Mouse (Mus musculus): Measurements from ENCODE around the gene Thnsl2. TPM values are rescaled to one million over a fixed set of nuclear protein-coding genes. Genes with fewer than 3 reads are reported as not detected.
A peak's percentile ranks its signal among the peaks of the same experiment; 100 is the strongest.

Gene Thnsl2
- polyA plus RNA-seq, 1 experiment from 2014 or later = 4.7 TPM

GRCm38 (mm10) chr6:71156674-71157326 lies 12.6 kb upstream of the Thnsl2 start:
- no peak overlapping the region for H3K4me2 ChIP-seq
- 71% methylated on average over 5 of the region's 5 CpGs for WGBS
- no peaks in the 10 kb centered on the region for H3K9me3 ChIP-seq (replicated peaks)
- H3K27me3 ChIP-seq (replicated peaks) = no peaks in the 10 kb centered on the region
- no peak for ATAC-seq (ENCODE audit: low FRiP score)
- H3K27ac ChIP-seq (replicated peaks) = no peak overlapping the region
- H3K9ac ChIP-seq (replicated peaks) = no peak overlapping the region
- H3K4me1 ChIP-seq = no peaks in the 10 kb centered on the region
- no peaks in the 10 kb centered on the region for H3K36me3 ChIP-seq
- H3K4me3 ChIP-seq (replicated peaks) = no peak overlapping the region

- no peak for ATAC-seq (ENCODE audit: low FRiP score)
- H3K4me3 ChIP-seq (replicated peaks) = no peak overlapping the region
- H3K9ac ChIP-seq (replicated peaks) = no peak overlapping the region
- H3K27me3 ChIP-seq (replicated peaks) = no peaks in the 10 kb centered on the region
- H3K4me2 ChIP-seq = no peak overlapping the region
- no peaks in the 10 kb centered on the region for H3K36me3 ChIP-seq
- H3K9me3 ChIP-seq (replicated peaks) = no peaks in the 10 kb centered on the region
- WGBS = 78% methylated on average over 6 of the region's 6 CpGs
- no peak overlapping the region for H3K27ac ChIP-seq (replicated peaks)
- H3K4me1 ChIP-seq = no peaks in the 10 kb centered on the region
Observed at GRCm38 (mm10) chr6:71154861-71155260, 10.6 kb upstream of the Thnsl2 start.

DNA sequence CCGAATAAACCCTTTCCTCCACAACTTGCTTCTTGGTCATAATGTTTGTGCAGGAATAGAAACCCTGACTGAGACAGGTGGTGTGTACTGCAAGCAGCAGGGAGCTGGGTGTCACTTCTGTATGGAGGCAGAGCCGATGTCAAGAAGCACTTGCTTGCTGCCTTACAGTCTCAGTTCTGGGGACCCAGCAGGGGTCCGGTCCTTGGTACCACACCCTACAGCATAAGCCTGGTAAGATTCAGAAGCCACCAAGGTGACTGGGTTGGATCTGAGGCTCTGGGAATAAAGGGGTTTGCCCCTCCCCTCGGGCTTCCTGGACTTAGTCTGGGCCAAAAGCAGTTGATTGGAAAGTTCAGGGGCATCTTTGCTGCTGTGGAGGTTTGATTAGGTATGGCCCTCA lies 9.2 kb upstream of the Thnsl2 start:
- 90% methylated on average over 4 of the region's 4 CpGs for WGBS

DNA sequence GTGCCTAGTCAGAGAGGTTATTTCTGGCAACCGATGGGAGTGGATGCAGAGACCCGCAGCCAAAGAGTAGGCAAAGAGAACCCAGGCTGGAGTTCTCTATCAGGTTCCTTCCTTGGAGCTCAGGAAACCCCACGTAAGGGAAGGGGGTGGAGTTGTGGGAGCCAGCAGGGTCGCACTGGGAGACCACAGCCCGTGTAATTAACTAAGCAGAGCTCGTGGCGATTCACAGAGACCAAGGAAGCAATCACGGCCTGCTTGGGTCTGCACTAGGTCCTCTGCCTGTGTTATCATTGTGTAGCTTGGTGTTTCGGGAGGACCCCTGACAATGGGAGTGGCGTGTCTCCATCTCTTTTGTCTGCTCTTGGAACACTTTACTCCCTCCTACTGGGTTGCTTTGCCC lies 6.9 kb upstream of the Thnsl2 start:
- H3K27ac ChIP-seq (replicated peaks) = no peak overlapping the region
- WGBS = 28% methylated on average over 10 of the region's 10 CpGs
- H3K9me3 ChIP-seq (replicated peaks) = no peaks in the 10 kb centered on the region
- H3K9ac ChIP-seq (replicated peaks) = no peak overlapping the region
- no peaks in the 10 kb centered on the region for H3K27me3 ChIP-seq (replicated peaks)
- ATAC-seq (ENCODE audit: low FRiP score) = no peak
- no peaks in the 10 kb centered on the region for H3K4me1 ChIP-seq
- no peaks in the 10 kb centered on the region for H3K36me3 ChIP-seq
- H3K4me3 ChIP-seq (replicated peaks) = no peak overlapping the region
- H3K4me2 ChIP-seq = no peak overlapping the region

More for the DNA sequence above, 9.2 kb upstream of the Thnsl2 start:
- Histone ChIP-seq H3K27ac (replicated peaks) (no peak overlapping the region), H3K4me3 (replicated peaks) (no peak overlapping the region), H3K9ac (replicated peaks) (no peak overlapping the region), H3K4me1 (no peaks in the 10 kb centered on the region), H3K27me3 (replicated peaks) (no peaks in the 10 kb centered on the region), H3K9me3 (replicated peaks) (no peaks in the 10 kb centered on the region), H3K4me2 (no peak overlapping the region), H3K36me3 (no peaks in the 10 kb centered on the region)
- no peak for ATAC-seq (ENCODE audit: low FRiP score)

GRCm38 (mm10) chr6:71149534-71149933 lies 5.3 kb upstream of the Thnsl2 start:
- 0 out of 2 replicates have a peak, but pooled peaks have one; percentile 37 for ATAC-seq (ENCODE audit: low FRiP score)
- Histone ChIP-seq H3K27ac (replicated peaks) (no peak overlapping the region), H3K4me3 (replicated peaks) (no peak overlapping the region), H3K4me2 (no peak overlapping the region), H3K4me1 (0 out of 2 replicates have a peak, but pooled peaks cover under 1% of the 10 kb centered on the region), H3K36me3 (no peaks in the 10 kb centered on the region), H3K9ac (replicated peaks) (no peak overlapping the region), H3K9me3 (replicated peaks) (no peaks in the 10 kb centered on the region), H3K27me3 (replicated peaks) (no peaks in the 10 kb centered on the region)
- WGBS = 12% methylated on average over 5 of the region's 5 CpGs

DNA sequence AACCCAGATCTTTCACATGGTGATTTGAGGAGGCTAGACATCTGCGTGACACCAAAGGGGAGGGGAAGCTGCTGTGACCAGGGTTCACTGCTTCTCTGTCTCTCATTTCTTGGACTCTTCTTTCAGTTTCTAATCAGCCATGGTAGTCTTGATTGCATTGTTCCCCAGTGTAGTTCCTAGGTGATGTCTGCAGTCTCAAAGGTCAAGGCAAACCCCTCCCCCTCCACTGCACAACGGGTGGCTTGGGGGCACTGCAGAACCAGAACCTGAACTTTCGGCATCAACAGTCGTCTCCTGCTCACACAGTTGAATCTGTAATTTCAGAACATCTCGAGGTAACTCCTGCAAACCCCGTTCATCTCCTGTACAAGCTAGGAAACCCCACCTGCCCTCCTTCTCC lies 4.1 kb upstream of the Thnsl2 start:
- no peaks in the 10 kb centered on the region for H3K9me3 ChIP-seq (replicated peaks)
- no peaks in the 10 kb centered on the region for H3K36me3 ChIP-seq
- H3K9ac ChIP-seq (replicated peaks) = no peak overlapping the region
- no peak overlapping the region for H3K27ac ChIP-seq (replicated peaks)
- H3K4me1 ChIP-seq = peaks cover 4% of the 10 kb centered on the region
- no peak overlapping the region for H3K4me2 ChIP-seq
- ATAC-seq (ENCODE audit: low FRiP score) = no peak
- H3K4me3 ChIP-seq (replicated peaks) = no peak overlapping the region
- WGBS = 77% methylated on average over 6 of the region's 6 CpGs
- H3K27me3 ChIP-seq (replicated peaks) = no peaks in the 10 kb centered on the region

DNA sequence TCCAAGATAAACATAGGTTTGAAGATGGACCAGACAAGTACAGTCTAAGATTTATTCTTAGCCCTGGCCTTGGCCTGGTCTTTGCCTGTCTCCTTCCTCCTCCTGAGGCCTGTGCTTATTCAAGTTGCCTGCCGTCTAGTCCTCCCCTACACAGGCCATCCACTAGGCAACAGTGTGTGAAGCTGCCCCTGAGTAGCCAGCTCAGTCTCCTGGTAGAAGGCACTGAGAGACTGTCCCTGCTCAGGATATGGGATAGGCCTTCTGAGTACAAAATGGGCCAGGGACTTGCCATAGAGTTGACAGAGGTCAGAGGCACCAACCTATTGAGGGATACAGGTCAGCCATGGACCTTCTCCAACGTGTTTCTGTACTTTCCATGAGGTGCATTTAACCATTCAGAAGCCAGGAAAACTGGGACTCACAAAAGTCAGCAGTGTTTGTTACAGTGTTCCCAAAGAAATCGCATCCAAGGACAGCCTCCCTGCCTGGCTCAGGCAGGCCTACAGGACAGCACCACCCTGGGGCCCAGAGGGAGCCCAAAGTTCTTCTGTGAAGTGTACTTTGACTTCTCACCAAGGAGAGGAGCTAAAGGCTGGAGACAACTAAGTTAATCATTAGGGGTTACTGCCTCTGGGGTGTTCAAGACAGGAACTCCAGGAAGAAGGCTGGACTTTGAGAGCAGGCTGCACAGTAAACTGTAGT lies 1.2 kb upstream of the Thnsl2 start:
- Histone ChIP-seq H3K9me3 (replicated peaks) (no peaks in the 10 kb centered on the region), H3K4me2 (no peak overlapping the region), H3K27me3 (replicated peaks) (no peaks in the 10 kb centered on the region), H3K4me1 (peaks cover 13% of the 10 kb centered on the region), H3K4me3 (replicated peaks) (no peak overlapping the region), H3K27ac (replicated peaks) (no peak overlapping the region), H3K36me3 (no peaks in the 10 kb centered on the region), H3K9ac (replicated peaks) (no peak overlapping the region)
- ATAC-seq (ENCODE audit: low FRiP score) = no peak
- 74% methylated on average over 3 of the region's 3 CpGs for WGBS

DNA sequence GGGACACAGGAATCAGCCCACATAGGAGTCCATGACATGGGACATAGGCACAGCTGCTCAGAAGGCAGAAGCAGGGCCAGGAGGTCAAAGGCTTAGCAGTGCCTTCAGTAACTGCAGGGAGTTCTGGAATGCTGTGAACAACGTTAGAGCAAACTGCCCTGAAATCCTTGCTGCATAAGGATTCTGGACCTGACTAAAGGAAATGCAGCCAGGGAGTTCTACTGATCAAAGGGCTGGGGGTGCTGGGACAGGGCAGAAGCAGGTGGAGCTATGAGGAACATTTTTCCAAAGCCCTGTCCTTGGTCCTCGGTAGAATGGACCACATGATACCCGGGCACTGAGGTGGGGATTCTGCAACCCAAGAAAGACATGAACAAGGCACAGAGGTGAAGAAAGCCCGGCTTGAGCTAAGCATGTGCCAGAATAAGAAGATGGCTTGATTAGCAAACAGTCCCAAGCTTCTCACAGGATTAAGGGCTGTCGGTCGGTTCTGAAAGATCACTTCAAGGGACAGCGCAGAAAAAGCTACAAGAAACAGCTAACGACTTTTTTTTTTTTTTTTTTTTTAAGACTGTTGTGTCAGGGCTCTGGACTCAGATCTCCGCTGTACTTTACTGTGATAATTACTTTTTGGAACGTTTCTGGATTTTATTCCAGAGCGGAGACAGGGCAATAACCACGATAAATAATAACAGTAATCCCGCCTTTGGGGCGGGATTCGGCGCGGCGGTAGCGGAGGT lies 915 bp downstream of the Thnsl2 start:
- Histone ChIP-seq H3K9ac (replicated peaks) (peak overlapping the region; percentile 72), H3K9me3 (replicated peaks) (no peaks in the 10 kb centered on the region), H3K4me3 (replicated peaks) (peak overlapping the region; percentile 55), H3K36me3 (no peaks in the 10 kb centered on the region), H3K27ac (replicated peaks) (peak overlapping the region; percentile 86), H3K27me3 (replicated peaks) (no peaks in the 10 kb centered on the region), H3K4me1 (peaks cover 13% of the 10 kb centered on the region), H3K4me2 (peak overlapping the region; percentile 82)
- ATAC-seq (ENCODE audit: low FRiP score) = peak; percentile 33; the same call in 1 of the 2 replicates
- WGBS = 1% methylated on average over 19 of the region's 19 CpGs

DNA sequence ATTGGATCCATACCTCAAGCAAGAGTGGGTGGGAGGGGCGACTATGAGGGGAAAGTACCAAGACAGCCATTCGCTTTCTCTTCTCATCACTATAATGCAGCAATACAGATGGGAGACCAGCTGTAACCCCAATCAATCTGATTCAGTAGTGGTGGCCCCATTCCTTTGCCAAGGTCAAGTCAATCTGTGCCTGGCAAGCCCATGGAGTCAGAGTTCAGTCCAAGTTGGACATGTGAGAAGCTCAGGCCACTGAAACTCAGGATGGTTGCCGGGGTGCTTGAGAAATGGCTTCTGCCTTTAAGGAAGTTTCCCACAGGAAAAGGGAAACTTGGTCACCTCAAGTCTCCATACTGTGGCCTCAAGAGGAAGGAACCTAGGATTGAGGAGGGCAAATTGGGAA lies 9.2 kb downstream of the Thnsl2 start:
- Histone ChIP-seq H3K27me3 (replicated peaks) (no peaks in the 10 kb centered on the region), H3K27ac (replicated peaks) (no peak overlapping the region), H3K4me1 (no peaks in the 10 kb centered on the region), H3K9ac (replicated peaks) (no peak overlapping the region), H3K9me3 (replicated peaks) (no peaks in the 10 kb centered on the region), H3K4me3 (replicated peaks) (no peak overlapping the region), H3K4me2 (no peak overlapping the region), H3K36me3 (no peaks in the 10 kb centered on the region)
- ATAC-seq (ENCODE audit: low FRiP score) = no peak
- WGBS = 91% methylated on average over 3 of the region's 3 CpGs

- H3K4me1 ChIP-seq = no peaks in the 10 kb centered on the region
- no peaks in the 10 kb centered on the region for H3K9me3 ChIP-seq (replicated peaks)
- no peak overlapping the region for H3K4me3 ChIP-seq (replicated peaks)
- ATAC-seq (ENCODE audit: low FRiP score) = no peak
- no peaks in the 10 kb centered on the region for H3K27me3 ChIP-seq (replicated peaks)
- no peaks in the 10 kb centered on the region for H3K36me3 ChIP-seq
- H3K9ac ChIP-seq (replicated peaks) = no peak overlapping the region
- H3K27ac ChIP-seq (replicated peaks) = no peak overlapping the region
- no peak overlapping the region for H3K4me2 ChIP-seq
- 85% methylated on average over 11 of the region's 11 CpGs for WGBS
Observed at GRCm38 (mm10) chr6:71133559-71133958, 10.7 kb downstream of the Thnsl2 start.

GRCm38 (mm10) chr6:71131038-71131437 lies 13.2 kb downstream of the Thnsl2 start:
- no peaks in the 10 kb centered on the region for H3K9me3 ChIP-seq (replicated peaks)
- no peak overlapping the region for H3K4me2 ChIP-seq
- no peaks in the 10 kb centered on the region for H3K4me1 ChIP-seq
- no peaks in the 10 kb centered on the region for H3K27me3 ChIP-seq (replicated peaks)
- H3K4me3 ChIP-seq (replicated peaks) = no peak overlapping the region
- H3K36me3 ChIP-seq = no peaks in the 10 kb centered on the region
- no peak overlapping the region for H3K9ac ChIP-seq (replicated peaks)
- no peak overlapping the region for H3K27ac ChIP-seq (replicated peaks)
- no peak for ATAC-seq (ENCODE audit: low FRiP score)

DNA sequence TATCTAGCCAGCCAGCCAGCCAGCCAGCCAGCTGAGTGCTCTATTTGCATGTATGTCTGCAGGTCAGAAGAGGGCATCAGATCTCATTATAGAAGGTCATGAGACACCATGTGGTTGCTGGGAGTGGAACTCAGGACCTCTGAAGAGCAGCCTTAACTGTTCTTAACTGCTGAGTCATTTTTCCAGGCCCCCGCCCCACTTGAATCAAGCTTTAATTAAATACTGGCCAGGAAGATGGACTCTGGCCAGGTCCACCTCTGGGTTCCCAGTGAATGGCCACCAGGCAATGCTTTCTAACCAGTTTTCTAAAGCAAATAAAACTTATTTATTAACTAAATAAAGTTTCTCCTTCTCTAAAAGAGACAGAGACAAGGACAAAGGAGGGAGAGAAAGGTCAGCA lies 14.0 kb downstream of the Thnsl2 start:
- 97% methylated on average over 1 of the region's 1 CpGs for WGBS
- Histone ChIP-seq H3K27ac (replicated peaks) (no peak overlapping the region), H3K4me2 (no peak overlapping the region), H3K9ac (replicated peaks) (no peak overlapping the region), H3K4me1 (no peaks in the 10 kb centered on the region), H3K36me3 (no peaks in the 10 kb centered on the region), H3K27me3 (replicated peaks) (no peaks in the 10 kb centered on the region), H3K4me3 (replicated peaks) (no peak overlapping the region), H3K9me3 (replicated peaks) (no peaks in the 10 kb centered on the region)
- no peak for ATAC-seq (ENCODE audit: low FRiP score)
